Mouse (Mus musculus): ENCODE results near the gene Ptbp3.

DNA sequence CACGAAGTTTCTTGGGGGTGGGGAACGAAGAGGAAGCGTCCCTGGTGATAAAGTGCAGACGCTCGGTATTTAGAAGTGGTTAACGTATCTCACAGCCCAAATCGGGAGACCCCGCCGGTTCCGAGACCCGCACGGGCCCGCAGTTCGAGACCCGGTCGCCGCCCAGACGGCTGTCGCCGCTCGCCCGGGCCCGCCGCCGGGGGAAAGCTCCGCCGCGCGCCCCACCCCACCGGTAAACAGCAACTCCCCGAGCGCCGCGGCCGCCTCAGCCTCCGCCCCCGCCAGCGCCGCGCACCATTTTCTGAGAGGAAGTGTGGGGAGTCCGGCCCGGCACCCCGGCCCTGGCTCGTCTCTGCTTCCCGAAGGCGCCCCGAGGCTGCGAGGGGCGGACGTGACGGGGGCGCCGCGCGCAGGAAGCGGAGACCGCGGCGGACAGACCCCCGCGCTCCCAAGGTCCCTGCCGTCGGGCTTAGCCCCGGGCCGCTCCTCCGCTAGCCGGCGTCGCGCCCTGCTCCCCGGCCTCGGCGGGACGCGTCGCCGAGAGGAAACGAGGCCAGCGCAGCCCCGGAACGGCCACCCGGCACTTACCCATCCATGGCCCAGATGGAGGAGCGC, 497 bp downstream of the Ptbp3 start:
- no peak for TF ChIP-seq CTCF (IDR thresholded peaks at IDR 0.05; ENCODE audit: control insufficient read depth, insufficient read depth, insufficient replicate concordance, low read depth, low read length)
- TF ChIP-seq POLR2A (IDR thresholded peaks at IDR 0.05; ENCODE audit: control insufficient read depth, low read depth, low read length): no peak
